Mouse (Mus musculus) kidney, postnatal 0 days (tissue): Measurements from ENCODE around the gene Igflr1. TPM values are rescaled to one million over a fixed set of nuclear protein-coding genes. Genes with fewer than 3 reads are reported as not detected.

Source experiments
- ATAC-seq: fragments of 200-750 bp; cut with Nextera tagmentation; replicated peaks from 2 replicates; pipeline ENCODE4 v1.8.0; 2017; ENCODE audit warnings: low read depth, moderate number of reproducible peaks, moderate TSS enrichment, moderate library complexity; ENCODE audit not compliant: low FRiP score
- DNase-seq: peaks from one replicate; pipeline ENCODE4 v3.0.0-alpha.2; 2016; ENCODE audit warnings: low spot score
- H3K27ac ChIP-seq: fragments of 300-500 bp; sonication (generic); 2 replicates; pipeline ENCODE4 v1.5.1; 2014; ENCODE audit warnings: mild to moderate bottlenecking
- H3K27me3 ChIP-seq: fragments of 300-500 bp; sonication (generic); 2 replicates; pipeline ENCODE4 v1.6.1; 2014; ENCODE audit warnings: low read length, mixed read lengths; ENCODE audit not compliant: insufficient read depth
- H3K36me3 ChIP-seq: fragments of 300-500 bp; sonication (generic); 2 replicates; pipeline ENCODE4 v1.6.1; 2014; ENCODE audit warnings: low read length, mixed read lengths; ENCODE audit not compliant: insufficient read depth
- H3K4me1 ChIP-seq: fragments of 300-500 bp; sonication (generic); replicated peaks from 2 replicates; pipeline ENCODE4 v1.6.1; 2014; ENCODE audit warnings: antibody characterized with exemption, low read length, mixed read lengths; ENCODE audit not compliant: insufficient read depth
- H3K4me2 ChIP-seq: fragments of 300-500 bp; sonication (generic); 2 replicates; pipeline ENCODE4 v1.6.1; 2014; ENCODE audit warnings: mild to moderate bottlenecking, low read length, moderate library complexity, mixed read lengths
- H3K4me3 ChIP-seq: fragments of 300-500 bp; sonication (generic); replicated peaks from 2 replicates; pipeline ENCODE4 v1.5.1; 2014; ENCODE audit warnings: low read depth, low read length
- H3K9ac ChIP-seq: fragments of 300-500 bp; sonication (generic); 2 replicates; pipeline ENCODE4 v1.6.1; 2014; ENCODE audit warnings: low read depth, low read length
- H3K9me3 ChIP-seq: fragments of 300-500 bp; sonication (generic); replicated peaks from 2 replicates; pipeline ENCODE4 v1.6.1; 2016; ENCODE audit warnings: low read length, inconsistent platforms, mixed read lengths
- CTCF ChIP-seq: IDR thresholded peaks from 2 replicates; pipeline ENCODE4 v1.5.1; 2016; ENCODE audit warnings: antibody characterized with exemption, low read depth, mild to moderate bottlenecking, moderate library complexity
- WGBS: fragments of 180-500 bp; shearing (Covaris S2); extraction: QIAGEN DNeasy Blood & Tissue Kit; methylation state at CpG from one replicate; pipeline ENCODE4 v1.1.7; 2014; 5-methylcytosine and 5-hydroxymethylcytosine counted together
- microRNA-seq: library from miRNA; unstranded; fragments of <30 nt; microRNA quantifications from one replicate; pipeline ENCODE4, GENCODE M21; 2016
- polyA plus RNA-seq: library from polyadenylated mRNA; unstranded; fragments of >200 nt; fragmentation: Nextera tagmentation; extraction: Ambion mirVana; gene quantifications from 2 replicates; pipeline ENCODE4 v1.2.1, GENCODE M21; 2015

Igflr1 gene
- polyA plus RNA-seq, 1 experiment from 2014 or later: 2.5 TPM

- H3K9ac ChIP-seq: no peak overlapping the region
- H3K9me3 ChIP-seq: no peaks in the 10 kb centered on the region
- no peaks in the 10 kb centered on the region for H3K4me1 ChIP-seq
- 19% methylated on average over 14 of the region's 14 CpGs for WGBS
- peaks cover 15% of the 10 kb centered on the region; the same call in 1 of the 2 replicates for H3K36me3 ChIP-seq
- H3K4me2 ChIP-seq: no peak overlapping the region
- peak; percentile 82 for DNase-seq
- ATAC-seq: peak; percentile 40; the same call in 1 of the 2 replicates
- H3K27ac ChIP-seq: peak overlapping the region; percentile 19; the same call in 1 of the 2 replicates
- no peaks in the 10 kb centered on the region for H3K27me3 ChIP-seq
- no peak overlapping the region for H3K4me3 ChIP-seq
- TF ChIP-seq CTCF: peak; percentile 81
Measured at GRCm38 (mm10) chr7:30613529-30614112, 48.4 kb downstream of the Igflr1 start.

- WGBS: 68% methylated on average over 2 of the region's 2 CpGs
Measured at GRCm38 (mm10) chr7:30614454-30614853, 49.2 kb downstream of the Igflr1 start.

GRCm38 (mm10) chr7:30615049-30615760, 50.0 kb downstream of the Igflr1 start:
- DNase-seq: no peak
- ATAC-seq: no peak
- no peaks in the 10 kb centered on the region for H3K4me1 ChIP-seq
- H3K27me3 ChIP-seq: no peaks in the 10 kb centered on the region
- peaks cover 25% of the 10 kb centered on the region for H3K36me3 ChIP-seq
- WGBS: 62% methylated on average over 5 of the region's 5 CpGs
- H3K9me3 ChIP-seq: no peaks in the 10 kb centered on the region
- no peak overlapping the region for H3K27ac ChIP-seq
- no peak overlapping the region for H3K4me3 ChIP-seq
- H3K9ac ChIP-seq: no peak overlapping the region
- TF ChIP-seq CTCF: no peak
- H3K4me2 ChIP-seq: no peak overlapping the region

More at GRCm38 (mm10) chr7:30614454-30614853, 49.2 kb downstream of the Igflr1 start:
- no peak for ATAC-seq
- H3K27me3 ChIP-seq: no peaks in the 10 kb centered on the region
- H3K4me2 ChIP-seq: no peak overlapping the region
- peak; percentile 53 for TF ChIP-seq CTCF
- no peak overlapping the region for H3K27ac ChIP-seq
- peak; percentile 41 for DNase-seq
- no peaks in the 10 kb centered on the region for H3K9me3 ChIP-seq
- no peaks in the 10 kb centered on the region for H3K4me1 ChIP-seq
- peaks cover 23% of the 10 kb centered on the region for H3K36me3 ChIP-seq
- no peak overlapping the region for H3K9ac ChIP-seq
- H3K4me3 ChIP-seq: no peak overlapping the region

Small RNA genes within 50 kb of the gene (microRNA-seq; reads per million reads assigned to microRNA genes)
- gene Gm38670 (2.4 reads per million, percentile 4 among the genes with 10 or more reads in this experiment), gene Mir3569 (not detected)

Other genes with a start within 250 kb of the Igflr1 start
- gene E130208F15Rik, start 243.7 kb upstream of the Igflr1 start, polyA plus RNA-seq: not detected in 2 replicates
- gene Sdhaf1, start 241.5 kb upstream of the Igflr1 start, polyA plus RNA-seq: 32.0 and 35.1 TPM in 2 replicates
- gene Lrfn3, start 202.7 kb upstream of the Igflr1 start, polyA plus RNA-seq: 9.3 and 9.5 TPM in 2 replicates
- gene Tyrobp, start 151.7 kb upstream of the Igflr1 start, polyA plus RNA-seq: 41.9 and 47.3 TPM in 2 replicates
- gene Hcst, start 145.6 kb upstream of the Igflr1 start, polyA plus RNA-seq: 2.1 and 3.4 TPM in 2 replicates
- 1.1 and 1.2 TPM in 2 replicates for gene Nfkbid, start 143.7 kb upstream of the Igflr1 start, polyA plus RNA-seq
- gene Aplp1, start 119.9 kb upstream of the Igflr1 start, polyA plus RNA-seq: 24.1 and 25.4 TPM in 2 replicates
- 0.65 and 1.5 TPM in 2 replicates for gene Kirrel2, start 107.7 kb upstream of the Igflr1 start, polyA plus RNA-seq
- 3.8 and 4.3 TPM in 2 replicates for gene Nphs1, start 107.1 kb upstream of the Igflr1 start, polyA plus RNA-seq
- 22.9 and 34.1 TPM in 2 replicates for gene Prodh2, start 71.8 kb upstream of the Igflr1 start, polyA plus RNA-seq
- gene Arhgap33, start 30.4 kb upstream of the Igflr1 start, polyA plus RNA-seq: 4.2 TPM in 2 replicates
- gene Hspb6, start 13.2 kb upstream of the Igflr1 start, polyA plus RNA-seq: 15.8 and 17.7 TPM in 2 replicates
- gene Proser3, start 13.1 kb upstream of the Igflr1 start, polyA plus RNA-seq: 5.2 and 5.6 TPM in 2 replicates
- gene Lin37, start 5.6 kb upstream of the Igflr1 start, polyA plus RNA-seq: 37.6 and 40.8 TPM in 2 replicates
- gene U2af1l4, start 2.1 kb upstream of the Igflr1 start, polyA plus RNA-seq: 100 and 102 TPM in 2 replicates
- 5.0 and 7.7 TPM in 2 replicates for gene Gm49396, start 2.1 kb upstream of the Igflr1 start, polyA plus RNA-seq
- gene Psenen, start 1.8 kb upstream of the Igflr1 start, polyA plus RNA-seq: 190 TPM in 2 replicates
- 4.9 and 5.9 TPM in 2 replicates for gene Kmt2b, start 23.3 kb downstream of the Igflr1 start, polyA plus RNA-seq
- gene Zbtb32, start 33.5 kb downstream of the Igflr1 start, polyA plus RNA-seq: 0.92 and 1.6 TPM in 2 replicates
- gene Upk1a, start 47.4 kb downstream of the Igflr1 start, polyA plus RNA-seq: 35.5 and 48.6 TPM in 2 replicates
- gene Cox6b1, start 60.7 kb downstream of the Igflr1 start, polyA plus RNA-seq: 1,603 and 1,723 TPM in 2 replicates
- not detected in 2 replicates for gene Etv2, start 70.4 kb downstream of the Igflr1 start, polyA plus RNA-seq
- 110 and 112 TPM in 2 replicates for gene Rbm42, start 84.9 kb downstream of the Igflr1 start, polyA plus RNA-seq
- 25.2 and 28.8 TPM in 2 replicates for gene Haus5, start 99.6 kb downstream of the Igflr1 start, polyA plus RNA-seq
- gene Pmis2, start 106.2 kb downstream of the Igflr1 start, polyA plus RNA-seq: not detected in 2 replicates
- gene 2200002J24Rik, start 133.5 kb downstream of the Igflr1 start, polyA plus RNA-seq: 2.0 and 2.5 TPM in 2 replicates
- gene Atp4a, start 146.8 kb downstream of the Igflr1 start, polyA plus RNA-seq: 4.6 and 5.0 TPM in 2 replicates
- gene Tmem147, start 164.1 kb downstream of the Igflr1 start, polyA plus RNA-seq: 320 and 325 TPM in 2 replicates
- gene Gapdhs, start 178.3 kb downstream of the Igflr1 start, polyA plus RNA-seq: 0.15 and 0.32 TPM in 2 replicates
- gene Sbsn, start 186.0 kb downstream of the Igflr1 start, polyA plus RNA-seq: 2.4 and 2.5 TPM in 2 replicates
- 1.7 and 2.7 TPM in 2 replicates for gene Dmkn, start 198.3 kb downstream of the Igflr1 start, polyA plus RNA-seq
- 1.4 and 3.4 TPM in 2 replicates for gene Krtdap, start 222.5 kb downstream of the Igflr1 start, polyA plus RNA-seq